Mouse (Mus musculus) erythroblast, embryonic 14.5 days (primary cell): ENCODE data around the gene Gprin3.

Source experiments
- GATA1 ChIP-seq: IDR thresholded peaks from 2 replicates; pipeline ENCODE4 v1.6.1; 2012; ENCODE audit warnings: low read length, inconsistent platforms, mixed read lengths
- TAL1 ChIP-seq: IDR thresholded peaks from 3 replicates; pipeline ENCODE4 v1.6.1; 2012; ENCODE audit warnings: low read length, inconsistent platforms, mixed read lengths

DNA sequence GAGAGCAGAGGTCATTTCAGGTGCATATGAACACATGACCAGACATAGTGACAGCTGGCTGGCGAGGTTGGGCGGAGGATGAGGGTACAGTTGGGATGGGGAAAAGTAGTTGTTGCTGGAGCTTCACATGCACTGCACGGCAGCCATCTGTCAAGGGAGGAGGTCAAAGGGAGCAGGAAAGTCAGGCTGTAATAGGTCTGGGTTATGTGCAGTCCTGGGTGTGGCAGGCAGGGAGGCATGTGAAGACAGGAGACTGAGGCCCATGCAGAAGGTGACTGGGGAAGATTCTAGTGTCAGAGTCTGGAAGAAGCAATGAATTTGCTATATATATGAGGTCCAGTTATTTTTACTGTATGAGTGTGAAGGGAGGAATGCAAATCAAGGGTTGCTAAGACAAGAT is 35.9 kb downstream of the Gprin3 start:
- TF ChIP-seq GATA1 = no peak
- TF ChIP-seq TAL1 = no peak
